Mouse (Mus musculus): ENCODE measurements around the gene Tk1. TPM values are rescaled to one million over a fixed set of nuclear protein-coding genes. Genes with fewer than 3 reads are reported as not detected.

Gene Tk1
- polyA plus RNA-seq, 1 experiment from 2014 or later, result 51.6 TPM

DNA sequence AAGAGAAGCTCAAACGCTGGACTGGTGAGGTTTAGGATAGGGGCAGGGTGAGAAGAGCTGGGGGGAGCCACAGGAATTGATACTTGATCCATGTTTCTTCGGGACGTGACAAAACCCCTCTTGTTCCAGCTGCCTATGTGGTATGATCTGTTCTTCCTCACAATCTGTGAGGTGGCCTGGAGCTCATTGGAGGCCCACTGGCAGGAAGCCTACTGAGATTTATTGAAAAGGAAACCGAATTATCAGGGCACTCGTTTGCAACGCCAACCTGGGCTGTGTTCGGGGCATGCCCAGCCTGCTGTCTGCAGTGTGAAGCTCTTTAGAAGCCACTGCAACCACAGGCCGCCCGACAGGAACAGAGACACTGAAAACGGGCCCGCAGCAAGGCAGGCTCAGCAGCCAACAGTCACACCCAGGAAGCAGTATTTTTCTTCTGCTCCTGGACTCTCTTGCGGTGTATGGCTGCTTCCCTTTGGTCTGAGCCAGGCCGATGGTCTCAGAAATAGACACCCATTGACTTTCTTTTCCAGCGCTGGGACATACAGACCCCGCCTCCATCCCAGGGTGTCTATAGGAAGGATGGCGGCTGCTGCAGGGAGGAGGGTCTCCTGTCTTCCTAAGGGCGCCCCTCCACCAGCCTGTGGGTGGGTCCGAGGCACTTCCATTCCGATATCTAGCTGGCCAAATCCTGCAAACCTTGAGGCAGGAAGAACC is 22.5 kb upstream of the Tk1 start:
- peak overlapping the region; percentile 78 for H3K4me2 ChIP-seq (ENCODE audit: low read length)
- no peaks in the 10 kb centered on the region for H3K27me3 ChIP-seq (ENCODE audit: insufficient read depth, low read length)
- peak overlapping the region; percentile 70 for H3K9ac ChIP-seq (ENCODE audit: low read depth, low read length)
- DNase-seq (ENCODE audit: low spot score) (peak; percentile 77), ATAC-seq (replicated peaks; ENCODE audit: low FRiP score, low read depth) (peak; percentile 63)
- H3K36me3 ChIP-seq (ENCODE audit: insufficient read depth, low read length), result 0 out of 2 replicates have a peak, but pooled peaks cover 3% of the 10 kb centered on the region
- H3K27ac ChIP-seq, result peak overlapping the region; percentile 94
- H3K9me3 ChIP-seq (replicated peaks; ENCODE audit: low read length), result no peaks in the 10 kb centered on the region
- 5% methylated on average over 19 of the region's 19 CpGs for WGBS
- H3K4me1 ChIP-seq (replicated peaks; ENCODE audit: insufficient read depth, low read length), result peaks cover 7% of the 10 kb centered on the region; the same call in 1 of the 2 replicates
- peak overlapping the region; percentile 49 for H3K4me3 ChIP-seq (replicated peaks; ENCODE audit: low read depth, low read length)
- no peak for TF ChIP-seq CTCF (IDR thresholded peaks at IDR 0.05; ENCODE audit: low read depth)

DNA sequence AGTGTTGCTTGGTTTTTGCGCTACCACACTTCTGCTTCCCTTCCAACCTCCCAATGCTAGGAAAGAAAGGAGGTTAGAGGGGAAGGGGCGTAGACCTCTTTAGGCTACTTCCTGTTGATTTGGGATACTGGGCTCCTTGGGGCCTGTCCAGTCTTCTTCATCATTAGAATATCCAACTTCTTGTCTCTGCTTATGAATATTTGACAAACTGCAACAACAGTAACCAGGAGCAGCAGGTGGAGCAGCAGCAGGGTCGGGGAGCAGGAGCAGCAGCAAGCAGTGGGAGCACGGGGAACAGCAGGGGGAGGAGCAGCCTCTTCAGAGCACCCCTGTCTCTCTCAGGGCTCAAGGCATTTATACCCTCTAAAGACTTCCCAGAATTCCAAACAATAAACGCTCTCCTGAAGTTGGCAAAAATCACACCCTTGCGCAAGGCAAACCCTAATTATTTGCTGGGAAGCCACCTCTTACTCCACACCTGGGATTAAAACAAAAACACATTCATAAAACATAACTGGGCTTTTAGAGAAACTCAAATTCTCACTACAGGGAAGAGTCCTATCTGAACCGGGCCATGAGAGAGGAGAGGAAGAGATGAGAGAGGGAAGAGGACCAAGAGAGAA is 21.8 kb upstream of the Tk1 start:
- no peak for ATAC-seq (replicated peaks; ENCODE audit: low FRiP score, low read depth)
- 0 out of 2 replicates have a peak, but pooled peaks cover 1% of the 10 kb centered on the region for H3K36me3 ChIP-seq (ENCODE audit: insufficient read depth, low read length)
- 73% methylated on average over 7 of the region's 7 CpGs for WGBS
- no peak for TF ChIP-seq CTCF (IDR thresholded peaks at IDR 0.05; ENCODE audit: low read depth)
- H3K27me3 ChIP-seq (ENCODE audit: insufficient read depth, low read length), result no peaks in the 10 kb centered on the region
- H3K9me3 ChIP-seq (replicated peaks; ENCODE audit: low read length), result no peaks in the 10 kb centered on the region
- peaks cover 7% of the 10 kb centered on the region; the same call in 1 of the 2 replicates for H3K4me1 ChIP-seq (replicated peaks; ENCODE audit: insufficient read depth, low read length)
- H3K9ac ChIP-seq (ENCODE audit: low read depth, low read length), result peak overlapping the region; percentile 70
- peak overlapping the region; percentile 78 for H3K4me2 ChIP-seq (ENCODE audit: low read length)
- no peak for DNase-seq (ENCODE audit: low spot score)
- peak overlapping the region; percentile 94 for H3K27ac ChIP-seq
- H3K4me3 ChIP-seq (replicated peaks; ENCODE audit: low read depth, low read length), result no peak overlapping the region

DNA sequence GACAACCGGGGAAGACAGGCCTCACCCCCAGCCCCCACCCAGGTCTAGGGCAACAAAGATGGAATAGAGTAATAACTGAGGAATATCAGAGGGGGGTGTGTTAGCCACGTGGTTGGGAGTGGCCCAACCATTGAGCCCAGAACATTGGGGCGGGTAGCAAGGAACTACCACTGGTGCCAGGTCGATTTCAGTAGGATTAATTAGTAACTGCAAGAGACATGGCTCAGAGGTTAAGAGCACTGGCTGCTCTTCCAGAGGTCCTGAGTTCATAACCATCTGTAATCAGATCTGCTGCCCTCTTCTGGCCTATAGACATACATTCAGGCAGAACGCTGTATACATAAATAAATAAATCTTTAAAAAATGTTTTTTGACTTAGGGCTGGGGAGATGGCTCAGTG is 20.7 kb upstream of the Tk1 start:
- peak; percentile 55 for DNase-seq (ENCODE audit: low spot score)
- Histone ChIP-seq H3K4me1 (replicated peaks; ENCODE audit: insufficient read depth, low read length) (peaks cover 7% of the 10 kb centered on the region; the same call in 1 of the 2 replicates), H3K27ac (no peak overlapping the region)

DNA sequence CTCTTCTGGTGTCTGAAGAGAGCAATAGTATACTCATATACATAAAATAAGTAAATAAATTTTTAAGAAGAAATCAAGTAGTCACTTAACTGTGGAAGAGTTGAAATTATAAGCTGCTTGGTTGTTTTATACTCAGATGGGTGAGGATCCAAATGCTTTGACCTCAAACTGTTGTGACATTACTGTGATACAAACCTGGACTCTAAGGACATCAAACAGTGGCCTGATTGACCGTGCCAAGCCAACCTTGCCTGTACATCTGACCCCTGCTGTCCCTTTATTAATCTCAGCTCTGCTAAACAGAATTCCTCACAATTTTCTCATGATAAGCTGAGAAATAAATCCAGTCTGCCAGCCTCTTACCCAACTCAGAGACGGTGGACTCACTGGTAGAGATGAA is 19.8 kb upstream of the Tk1 start:
- DNase-seq (ENCODE audit: low spot score), result no peak
- H3K4me3 ChIP-seq (replicated peaks; ENCODE audit: low read depth, low read length), result no peak overlapping the region
- peaks cover 7% of the 10 kb centered on the region; the same call in 1 of the 2 replicates for H3K4me1 ChIP-seq (replicated peaks; ENCODE audit: insufficient read depth, low read length)
- ATAC-seq (replicated peaks; ENCODE audit: low FRiP score, low read depth), result no peak
- 75% methylated on average over 2 of the region's 2 CpGs for WGBS
- no peaks in the 10 kb centered on the region for H3K36me3 ChIP-seq (ENCODE audit: insufficient read depth, low read length)
- no peaks in the 10 kb centered on the region for H3K27me3 ChIP-seq (ENCODE audit: insufficient read depth, low read length)
- H3K4me2 ChIP-seq (ENCODE audit: low read length), result no peak overlapping the region
- H3K27ac ChIP-seq, result peak overlapping the region; percentile 3; the same call in 1 of the 2 replicates
- no peaks in the 10 kb centered on the region for H3K9me3 ChIP-seq (replicated peaks; ENCODE audit: low read length)
- H3K9ac ChIP-seq (ENCODE audit: low read depth, low read length), result no peak overlapping the region
- TF ChIP-seq CTCF (IDR thresholded peaks at IDR 0.05; ENCODE audit: low read depth), result no peak

More for the DNA sequence above, 20.7 kb upstream of the Tk1 start:
- no peaks in the 10 kb centered on the region for H3K27me3 ChIP-seq (ENCODE audit: insufficient read depth, low read length)
- 40% methylated on average over 5 of the region's 5 CpGs for WGBS
- no peak overlapping the region for H3K4me3 ChIP-seq (replicated peaks; ENCODE audit: low read depth, low read length)
- H3K9me3 ChIP-seq (replicated peaks; ENCODE audit: low read length), result no peaks in the 10 kb centered on the region
- H3K36me3 ChIP-seq (ENCODE audit: insufficient read depth, low read length), result no peaks in the 10 kb centered on the region
- no peak for ATAC-seq (replicated peaks; ENCODE audit: low FRiP score, low read depth)
- no peak overlapping the region for H3K9ac ChIP-seq (ENCODE audit: low read depth, low read length)
- H3K4me2 ChIP-seq (ENCODE audit: low read length), result no peak overlapping the region
- peak; percentile 66 for TF ChIP-seq CTCF (IDR thresholded peaks at IDR 0.05; ENCODE audit: low read depth)

DNA sequence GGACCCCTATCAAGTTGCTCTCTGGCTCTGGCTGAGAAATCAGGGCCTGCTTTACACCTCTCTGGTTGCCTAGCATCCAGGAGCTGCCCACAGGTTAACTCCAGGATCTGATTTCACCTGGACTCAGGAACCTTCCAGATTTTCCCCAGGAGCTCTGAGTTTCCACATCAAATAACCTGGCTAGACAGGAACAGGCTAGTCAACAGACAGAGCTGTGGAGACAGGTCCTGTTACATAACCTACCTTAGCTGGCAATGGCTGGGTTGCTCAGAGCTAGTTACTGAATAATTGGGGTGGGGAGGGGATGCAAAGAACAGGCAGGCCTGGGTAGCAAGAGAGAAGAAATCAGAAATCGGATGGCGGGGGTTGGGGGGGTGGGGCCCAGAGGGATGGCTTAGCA is 19.1 kb upstream of the Tk1 start:
- no peaks in the 10 kb centered on the region for H3K9me3 ChIP-seq (replicated peaks; ENCODE audit: low read length)

DNA sequence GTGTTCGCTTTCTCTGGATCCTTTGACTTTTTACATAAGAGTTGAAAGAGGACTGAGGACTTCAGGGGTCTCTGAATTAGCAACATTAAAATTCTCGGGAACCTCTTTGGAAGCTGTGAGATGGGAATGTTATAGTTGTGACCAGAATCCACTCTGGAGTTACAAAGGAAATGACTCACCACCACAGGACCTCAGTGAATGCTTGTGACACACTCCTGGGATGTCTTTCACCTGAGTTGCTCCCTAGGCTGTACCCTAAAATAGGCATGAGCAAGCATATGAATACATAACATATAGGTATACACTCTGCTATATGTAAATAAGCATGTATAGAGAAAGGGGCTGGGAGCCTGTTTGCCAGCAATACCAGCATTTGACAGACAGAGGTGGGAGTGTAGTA is 17.5 kb upstream of the Tk1 start:
- Histone ChIP-seq H3K9me3 (replicated peaks; ENCODE audit: low read length) (no peaks in the 10 kb centered on the region), H3K36me3 (ENCODE audit: insufficient read depth, low read length) (no peaks in the 10 kb centered on the region), H3K4me3 (replicated peaks; ENCODE audit: low read depth, low read length) (no peak overlapping the region), H3K27me3 (ENCODE audit: insufficient read depth, low read length) (no peaks in the 10 kb centered on the region), H3K27ac (no peak overlapping the region), H3K4me2 (ENCODE audit: low read length) (no peak overlapping the region), H3K9ac (ENCODE audit: low read depth, low read length) (no peak overlapping the region), H3K4me1 (replicated peaks; ENCODE audit: insufficient read depth, low read length) (no peaks in the 10 kb centered on the region)
- no peak for DNase-seq (ENCODE audit: low spot score)
- TF ChIP-seq CTCF (IDR thresholded peaks at IDR 0.05; ENCODE audit: low read depth), result no peak
- ATAC-seq (replicated peaks; ENCODE audit: low FRiP score, low read depth), result no peak
- 80% methylated on average over 2 of the region's 2 CpGs for WGBS

More for the DNA sequence above, 19.1 kb upstream of the Tk1 start:
- Histone ChIP-seq H3K27ac (peak overlapping the region; percentile 3), H3K4me3 (replicated peaks; ENCODE audit: low read depth, low read length) (no peak overlapping the region), H3K27me3 (ENCODE audit: insufficient read depth, low read length) (no peaks in the 10 kb centered on the region), H3K4me2 (ENCODE audit: low read length) (no peak overlapping the region), H3K9ac (ENCODE audit: low read depth, low read length) (no peak overlapping the region), H3K36me3 (ENCODE audit: insufficient read depth, low read length) (no peaks in the 10 kb centered on the region), H3K4me1 (replicated peaks; ENCODE audit: insufficient read depth, low read length) (0 out of 2 replicates have a peak, but pooled peaks cover 3% of the 10 kb centered on the region)
- no peak for TF ChIP-seq CTCF (IDR thresholded peaks at IDR 0.05; ENCODE audit: low read depth)
- DNase-seq (ENCODE audit: low spot score), result peak; percentile 20
- WGBS, result 36% methylated on average over 2 of the region's 2 CpGs
- 0 out of 2 replicates have a peak, but pooled peaks have one; percentile 26 for ATAC-seq (replicated peaks; ENCODE audit: low FRiP score, low read depth)
